Mouse (Mus musculus): ENCODE measurements around the gene Ankrd28.

The Ankrd28 gene

DNA sequence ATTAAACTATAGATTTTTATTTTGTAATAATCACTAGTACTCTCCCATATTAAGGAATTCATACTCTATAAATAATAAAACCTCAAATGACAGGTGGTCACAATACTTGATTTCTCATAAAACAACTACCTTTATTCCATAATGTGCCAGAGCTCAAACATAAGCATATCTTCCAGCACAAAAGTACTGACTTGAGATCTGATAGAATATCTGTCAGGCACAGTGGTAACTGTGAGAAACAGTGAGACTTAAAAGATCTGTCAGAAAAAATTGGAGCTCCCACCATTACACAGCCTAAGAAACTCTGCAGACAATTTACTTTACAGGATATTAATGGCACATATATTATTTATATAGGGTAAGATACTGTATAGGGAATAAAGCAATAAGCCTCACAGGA, 114.8 kb downstream of the Ankrd28 start:
- DNase-seq (ENCODE audit: low spot score in 2 of 2): no peak

DNA sequence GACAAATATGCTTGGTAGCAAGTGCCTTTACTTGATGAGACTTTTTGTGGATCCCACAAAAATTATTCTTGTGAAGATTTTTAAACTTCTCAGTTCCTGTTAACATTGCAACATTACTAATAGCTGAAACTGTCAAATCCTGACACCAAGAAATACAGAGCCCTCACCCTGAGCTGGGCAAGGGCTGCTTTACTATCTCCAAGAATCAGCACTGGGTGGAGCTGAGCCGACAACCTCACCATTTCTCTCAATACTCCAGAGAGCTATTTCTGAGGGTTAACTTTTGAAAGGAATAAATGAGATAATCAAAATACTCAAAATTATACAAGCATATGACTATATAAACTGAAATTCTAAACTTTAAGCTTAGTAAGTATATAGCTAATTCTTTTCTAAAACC, 121.1 kb downstream of the Ankrd28 start:
- no peak for DNase-seq (ENCODE audit: low spot score in 2 of 2)

GRCm38 (mm10) chr14:31700376-31700775, 130.1 kb downstream of the Ankrd28 start:
- DNase-seq (ENCODE audit: low spot score in 2 of 2): no peak

GRCm38 (mm10) chr14:31697755-31698154, 132.7 kb downstream of the Ankrd28 start:
- no peak for DNase-seq (ENCODE audit: low spot score in 2 of 2)

GRCm38 (mm10) chr14:31697346-31697745, 133.1 kb downstream of the Ankrd28 start:
- no peak for DNase-seq (ENCODE audit: low spot score in 2 of 2)

DNA sequence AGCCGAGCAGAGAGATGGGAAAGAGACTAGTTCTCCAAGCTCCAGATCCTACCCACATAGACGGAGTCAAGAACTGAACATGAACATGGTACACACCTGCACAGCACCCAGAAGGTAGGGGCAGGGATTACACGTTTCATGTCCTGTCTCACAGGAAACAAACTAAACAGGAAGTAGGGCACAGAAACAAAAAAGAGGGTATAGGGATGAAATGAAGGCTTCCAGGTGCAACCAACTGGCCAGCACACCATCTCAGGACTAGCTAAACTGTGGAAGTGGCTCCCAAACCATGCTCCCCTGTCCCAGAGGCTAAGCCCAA, 133.5 kb downstream of the Ankrd28 start:
- DNase-seq (ENCODE audit: low spot score in 2 of 2): no peak

GRCm38 (mm10) chr14:31696206-31696984, 134.1 kb downstream of the Ankrd28 start:
- no peak for DNase-seq (ENCODE audit: low spot score in 2 of 2)

DNA sequence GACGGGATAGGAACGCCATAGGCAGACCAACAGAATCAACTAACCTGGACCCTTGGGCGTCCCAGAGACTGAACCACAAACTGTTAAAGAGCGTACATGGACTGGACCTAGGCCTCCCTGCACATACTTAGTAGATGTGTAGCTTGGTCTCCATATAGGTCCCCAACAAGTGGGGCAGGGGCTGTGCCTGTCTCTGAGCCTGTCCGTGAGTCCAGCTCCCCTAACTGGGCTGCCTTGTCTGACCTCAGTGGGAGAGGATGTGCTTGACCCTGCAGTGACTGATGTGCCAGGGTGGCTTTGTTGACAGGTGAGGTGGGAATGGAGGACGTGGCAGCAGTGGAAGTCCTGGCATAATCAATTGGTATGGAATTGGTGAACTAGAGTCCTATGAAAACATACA, 137.9 kb downstream of the Ankrd28 start:
- DNase-seq (ENCODE audit: low spot score in 2 of 2): no peak

- DNase-seq (ENCODE audit: low spot score in 2 of 2): no peak
Observed at GRCm38 (mm10) chr14:31686231-31686630, 144.2 kb downstream of the Ankrd28 start.

DNA sequence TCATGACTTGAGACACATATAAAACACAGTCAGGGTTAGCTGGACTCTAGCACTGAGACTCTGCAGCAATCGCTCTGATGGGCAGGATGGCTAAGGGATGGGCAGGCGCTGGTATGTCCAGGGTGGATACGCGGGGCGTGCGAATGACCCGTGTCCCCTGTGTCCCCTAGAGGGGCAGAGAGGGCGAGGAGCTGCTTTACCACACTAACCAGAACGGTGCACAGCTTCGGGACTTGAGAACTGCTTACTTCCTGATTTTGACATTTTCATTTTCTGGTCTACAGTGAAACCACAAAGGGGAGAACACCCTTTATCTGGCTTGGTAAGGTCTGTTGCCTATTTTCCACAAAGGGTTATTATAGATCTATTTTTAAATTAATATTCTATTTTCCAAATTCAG, 144.8 kb downstream of the Ankrd28 start:
- no peak for DNase-seq (ENCODE audit: low spot score in 2 of 2)

DNA sequence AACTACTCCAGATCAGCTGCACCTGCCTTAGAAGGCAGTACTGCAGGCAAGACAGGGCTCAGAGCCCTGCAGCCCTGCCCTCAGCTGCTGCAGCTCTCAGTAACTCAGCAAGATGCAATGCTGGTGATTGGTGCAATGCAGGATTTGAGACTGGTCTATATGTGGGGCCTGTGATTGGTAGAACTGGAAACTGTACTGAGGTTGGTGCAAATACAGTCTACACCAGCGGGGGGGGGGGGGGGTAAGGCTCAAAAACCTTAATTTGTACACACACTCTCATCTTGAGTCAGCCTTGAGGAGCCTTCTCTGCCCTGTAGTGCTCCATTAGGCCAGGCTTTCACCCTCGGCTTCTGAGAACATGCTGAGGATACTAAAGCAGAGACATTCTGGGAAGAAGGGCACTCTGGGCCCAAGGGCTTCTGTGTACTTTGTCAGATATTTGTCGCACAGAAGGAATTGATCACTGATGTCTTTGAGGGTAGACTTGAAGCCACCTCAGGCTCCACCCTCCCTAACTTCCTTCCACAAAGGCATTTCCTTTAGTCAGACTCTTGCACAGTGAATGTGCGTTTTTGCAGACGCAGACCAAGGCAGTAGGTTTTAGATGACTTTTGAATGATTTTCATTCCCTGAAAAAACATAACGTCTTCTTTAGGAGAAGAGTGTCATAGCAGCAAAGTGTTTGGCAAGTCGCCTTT, 146.0 kb downstream of the Ankrd28 start:
- DNase-seq (ENCODE audit: low spot score in 2 of 2): no peak

DNA sequence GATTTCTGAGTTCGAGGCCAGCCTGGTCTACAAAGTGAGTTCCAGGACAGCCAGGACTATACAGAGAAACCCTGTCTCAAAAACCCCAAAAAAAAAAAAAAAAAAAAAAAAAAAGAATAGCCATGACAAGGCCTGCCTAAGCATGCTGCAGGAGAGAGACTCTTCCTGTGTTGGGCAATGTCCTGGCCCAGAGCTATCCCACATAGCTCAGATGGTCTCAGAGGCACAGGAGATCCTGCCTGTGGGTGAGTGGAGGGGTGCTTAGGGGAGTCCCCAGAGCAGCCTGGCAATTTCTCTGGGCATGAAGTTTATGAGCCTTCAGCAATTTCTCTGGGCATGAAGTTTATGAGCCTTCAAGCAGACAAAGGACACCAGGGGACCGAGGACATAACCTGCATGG, 146.8 kb downstream of the Ankrd28 start:
- no peak for DNase-seq (ENCODE audit: low spot score in 2 of 2)

DNA sequence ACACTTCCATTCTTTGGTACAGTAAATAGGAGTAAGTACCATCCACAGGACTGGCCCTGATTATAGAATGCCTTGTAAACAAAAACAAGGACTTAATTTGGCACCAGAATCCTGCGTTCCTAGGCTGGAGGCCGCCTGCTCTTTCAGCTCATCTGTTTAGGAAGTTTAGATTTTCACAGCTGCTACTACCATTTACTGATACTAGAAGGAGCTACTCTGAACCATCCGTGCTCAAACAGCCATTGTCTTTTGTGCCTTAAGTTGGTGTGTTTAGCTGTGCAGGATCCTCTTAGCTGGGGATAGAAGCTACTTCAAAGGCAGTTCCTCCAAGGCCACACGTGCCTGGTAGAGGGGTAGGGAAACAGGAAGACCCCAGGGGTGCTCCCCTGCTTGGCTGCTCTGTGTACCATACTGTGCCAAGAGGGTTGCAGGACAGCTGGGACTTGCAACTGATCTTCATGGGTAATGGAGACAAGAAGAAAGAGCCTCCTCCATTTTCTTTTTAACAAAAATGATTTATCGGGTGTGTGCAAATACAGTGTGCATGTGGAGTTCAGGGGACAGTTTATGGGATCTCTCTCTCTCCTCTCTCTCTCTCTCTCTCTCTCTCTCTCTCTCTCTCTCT, 148.4 kb downstream of the Ankrd28 start:
- no peak for DNase-seq (ENCODE audit: low spot score in 2 of 2)

DNA sequence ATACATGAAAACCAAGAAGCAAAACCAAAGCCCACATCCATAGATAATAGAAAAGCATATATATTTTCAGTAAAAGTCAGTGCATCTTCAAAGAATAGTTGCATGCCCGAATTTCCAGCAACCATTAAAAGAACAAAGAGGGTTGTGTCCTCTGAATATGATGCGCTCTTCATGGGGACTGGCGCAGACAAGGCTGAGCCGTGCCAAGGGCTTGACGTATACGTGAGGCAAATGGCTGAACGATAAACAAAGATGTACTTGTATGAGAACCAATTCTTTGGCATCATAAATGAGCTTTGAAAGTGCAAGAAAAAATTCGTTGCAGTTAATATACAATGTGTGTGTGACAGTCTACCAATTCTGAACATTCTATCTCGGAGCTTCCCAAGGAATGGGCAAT, 149.2 kb downstream of the Ankrd28 start:
- DNase-seq (ENCODE audit: low spot score in 2 of 2): no peak

GRCm38 (mm10) chr14:31680656-31681055, 149.8 kb downstream of the Ankrd28 start:
- DNase-seq (ENCODE audit: low spot score in 2 of 2): no peak

DNA sequence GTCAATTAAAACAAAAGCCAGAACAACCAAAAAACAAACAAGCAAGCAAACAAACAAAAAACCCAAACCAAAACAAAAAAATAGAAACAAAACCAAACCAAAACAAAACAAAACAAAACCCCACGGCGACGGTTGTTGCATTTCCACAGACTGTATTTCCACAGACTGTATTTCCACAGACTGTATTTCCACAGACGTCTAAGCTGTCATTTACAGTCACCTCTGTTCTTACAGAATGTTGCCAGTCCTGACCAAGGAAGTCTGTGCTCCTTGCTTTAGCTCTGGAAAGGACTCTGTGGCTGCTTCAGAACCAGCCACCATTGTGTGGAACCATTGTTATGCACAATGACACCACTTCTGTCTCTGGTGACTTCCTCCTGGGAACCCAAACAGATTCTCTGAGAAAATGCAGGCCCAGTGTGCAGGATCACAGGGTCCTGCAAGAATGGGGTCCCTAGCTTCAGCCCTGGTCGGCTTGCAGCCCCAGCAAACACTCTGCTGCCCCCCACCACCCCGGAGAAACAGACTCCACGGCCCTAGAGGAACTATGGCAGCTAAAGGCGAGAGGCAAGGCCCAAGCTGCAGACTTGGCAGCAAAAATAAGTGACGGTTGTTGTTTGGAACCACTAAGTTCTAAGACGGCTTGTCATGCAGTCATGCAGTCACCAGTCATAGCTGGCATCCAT, 158.7 kb downstream of the Ankrd28 start:
- DNase-seq (ENCODE audit: low spot score in 2 of 2): no peak

DNA sequence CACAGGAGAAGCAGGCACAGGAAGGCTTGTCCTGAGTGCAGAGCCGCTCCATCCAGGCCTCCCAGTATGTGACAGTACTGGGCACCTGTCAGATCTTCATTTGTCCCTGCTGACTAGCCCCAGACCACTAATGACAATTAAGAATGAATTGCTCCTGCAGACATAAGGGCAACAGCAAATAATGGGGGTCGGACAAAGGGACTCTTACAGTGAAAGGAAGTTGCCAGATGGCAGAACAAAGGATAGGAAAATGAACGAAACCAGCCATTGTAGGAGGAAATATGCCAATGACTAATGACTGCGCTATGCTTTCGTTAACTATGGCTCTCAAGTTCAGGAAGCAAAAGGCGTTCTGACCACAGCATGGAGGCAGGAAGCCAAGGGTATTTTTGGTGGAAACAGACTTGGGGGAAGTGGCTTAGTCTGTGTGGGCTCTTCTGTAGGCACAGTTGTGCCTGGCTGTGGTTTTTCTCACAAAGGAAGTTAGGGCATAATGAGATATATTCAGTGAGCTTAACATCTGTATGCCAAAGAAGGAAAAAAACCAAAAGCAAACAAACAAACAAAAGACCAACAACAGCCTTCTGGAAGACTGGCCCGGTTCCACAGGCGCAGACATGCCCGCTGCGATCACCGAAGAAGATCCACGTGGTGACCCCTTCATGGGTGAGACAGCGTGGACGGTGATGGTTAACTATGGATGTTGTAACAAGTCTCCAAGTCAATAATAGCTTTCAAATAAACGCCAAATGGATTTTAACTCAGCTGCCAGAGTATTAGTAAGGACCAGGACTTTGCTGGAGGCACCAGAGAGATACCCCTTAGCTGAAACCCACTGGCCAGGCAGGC, 160.6 kb downstream of the Ankrd28 start:
- no peak for DNase-seq (ENCODE audit: low spot score in 2 of 2)

DNA sequence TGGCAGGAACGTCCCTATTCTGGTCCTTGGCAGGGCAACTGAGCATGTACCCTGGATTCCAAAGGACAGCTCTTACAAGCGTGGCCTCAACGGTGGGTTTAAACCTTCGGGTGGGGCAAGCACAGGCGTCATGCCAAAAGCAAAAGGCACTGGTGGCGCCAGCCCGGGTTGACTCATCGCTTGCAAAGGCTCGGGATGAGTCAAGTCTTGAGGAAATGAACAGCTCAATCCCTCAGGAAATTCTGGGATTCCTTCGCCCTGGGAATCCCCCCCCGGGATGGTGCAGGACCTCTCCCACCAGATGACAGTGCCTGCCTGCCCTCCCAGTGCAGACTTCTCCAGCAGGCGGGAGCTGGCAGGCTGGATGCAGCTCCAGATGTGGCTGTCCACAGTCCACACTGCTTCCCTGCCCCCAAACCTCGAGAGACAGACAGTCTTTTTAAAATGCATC, 161.3 kb downstream of the Ankrd28 start:
- DNase-seq (ENCODE audit: low spot score in 2 of 2): peak; percentile 73 to 82

- no peak for DNase-seq (ENCODE audit: low spot score in 2 of 2)
Observed at GRCm38 (mm10) chr14:31668326-31668725, 162.1 kb downstream of the Ankrd28 start.

- no peak for DNase-seq (ENCODE audit: low spot score in 2 of 2)
Observed at GRCm38 (mm10) chr14:31667741-31668140, 162.7 kb downstream of the Ankrd28 start.

- DNase-seq (ENCODE audit: low spot score in 2 of 2): no peak
Observed at GRCm38 (mm10) chr14:31666931-31667705, 163.3 kb downstream of the Ankrd28 start.
